Mouse (Mus musculus) frontal cortex, adult (tissue): ENCODE results near the gene Kank2.
"Not testable (repeated sequence)": the region's sequence is repeated elsewhere in the genome, so short reads cannot be mapped to it uniquely, and the experiment has no call there.

Source experiments
- ATAC-seq: cut with Nextera tagmentation; 2 replicates; pipeline ENCODE4 v1.9.2; 2017; ENCODE audit warnings: mild to moderate bottlenecking, moderate library complexity, mixed read lengths; ENCODE audit not compliant: low TSS enrichment

Gene Kank2

GRCm38 (mm10) chr9:21784517-21785307 lies 13.8 kb downstream of the Kank2 start:
- no peak for ATAC-seq

GRCm38 (mm10) chr9:21781657-21782468 lies 16.7 kb downstream of the Kank2 start:
- no peak for ATAC-seq

- ATAC-seq, result no peak
Observed at GRCm38 (mm10) chr9:21777726-21778125, 20.8 kb downstream of the Kank2 start.

GRCm38 (mm10) chr9:21774353-21774752 lies 24.2 kb downstream of the Kank2 start:
- no peak for ATAC-seq

- ATAC-seq, result not testable (repeated sequence)
Observed at GRCm38 (mm10) chr9:21773396-21773795, 25.1 kb downstream of the Kank2 start.

- ATAC-seq, result no peak
Observed at GRCm38 (mm10) chr9:21769558-21770183, 28.9 kb downstream of the Kank2 start.

- no peak for ATAC-seq
Observed at GRCm38 (mm10) chr9:21768511-21769411, 29.8 kb downstream of the Kank2 start.

- no peak for ATAC-seq
Observed at GRCm38 (mm10) chr9:21767896-21768295, 30.6 kb downstream of the Kank2 start.

GRCm38 (mm10) chr9:21764084-21764999 lies 34.2 kb downstream of the Kank2 start:
- no peak for ATAC-seq

- ATAC-seq, result no peak
Observed at GRCm38 (mm10) chr9:21762135-21762534, 36.4 kb downstream of the Kank2 start.

GRCm38 (mm10) chr9:21760155-21761088 lies 38.1 kb downstream of the Kank2 start, which contains the start of gene Spc24:
Spc24 (minus strand) TSS chr9:21760303.
- peak; percentile 96 for ATAC-seq

GRCm38 (mm10) chr9:21759718-21760117 lies 38.8 kb downstream of the Kank2 start:
- no peak for ATAC-seq

- ATAC-seq, result no peak
Observed at GRCm38 (mm10) chr9:21758576-21759529, 39.7 kb downstream of the Kank2 start.

- ATAC-seq, result no peak
Observed at GRCm38 (mm10) chr9:21754516-21755321, 43.8 kb downstream of the Kank2 start.

- no peak for ATAC-seq
Observed at GRCm38 (mm10) chr9:21754003-21754402, 44.5 kb downstream of the Kank2 start.

GRCm38 (mm10) chr9:21752252-21752792 lies 46.2 kb downstream of the Kank2 start:
- peak; percentile 67 for ATAC-seq

- ATAC-seq, result no peak
Observed at GRCm38 (mm10) chr9:21751347-21751746, 47.2 kb downstream of the Kank2 start.
